Mouse (Mus musculus): ENCODE results near the gene Arl5c. TPM values are rescaled to one million over a fixed set of nuclear protein-coding genes. Genes with fewer than 3 reads are reported as not detected.

Arl5c gene
- polyA plus RNA-seq, 1 experiment from 2014 or later = 4.0 TPM

Small RNAs within 50 kb of the gene (microRNA-seq; reads per million reads assigned to microRNA genes)
- gene Gm22461 = not detected
- gene Gm27597 = not detected

Other genes starting within 250 kb of the Arl5c start
- 9.0 and 9.8 TPM in 2 replicates for gene Cwc25, start 229.6 kb downstream of the Arl5c start, polyA plus RNA-seq (2014; fragmentation: Nextera tagmentation; extraction: Ambion mirVana)
- gene 1700001P01Rik, start 220.3 kb downstream of the Arl5c start, polyA plus RNA-seq (2014; fragmentation: Nextera tagmentation; extraction: Ambion mirVana) = not detected in 2 replicates
- gene Rpl23, start 213.7 kb downstream of the Arl5c start, polyA plus RNA-seq (2014; fragmentation: Nextera tagmentation; extraction: Ambion mirVana) = 499 and 536 TPM in 2 replicates
- 26.5 and 28.1 TPM in 2 replicates for gene Lasp1, start 197.2 kb downstream of the Arl5c start, polyA plus RNA-seq (2014; fragmentation: Nextera tagmentation; extraction: Ambion mirVana)
- 4.2 and 5.5 TPM in 2 replicates for gene B230217C12Rik, start 155.4 kb downstream of the Arl5c start, polyA plus RNA-seq (2014; fragmentation: Nextera tagmentation; extraction: Ambion mirVana)
- 1.2 and 1.5 TPM in 2 replicates for gene Fbxo47, start 112.0 kb downstream of the Arl5c start, polyA plus RNA-seq (2014; fragmentation: Nextera tagmentation; extraction: Ambion mirVana)
- gene Plxdc1, start 9.7 kb downstream of the Arl5c start, polyA plus RNA-seq (2014; fragmentation: Nextera tagmentation; extraction: Ambion mirVana) = 0.43 and 0.66 TPM in 2 replicates
- 7.1 and 7.9 TPM in 2 replicates for gene Cacnb1, start 26.9 kb upstream of the Arl5c start, polyA plus RNA-seq (2014; fragmentation: Nextera tagmentation; extraction: Ambion mirVana)
- gene Rpl19, start 30.5 kb upstream of the Arl5c start, polyA plus RNA-seq (2014; fragmentation: Nextera tagmentation; extraction: Ambion mirVana) = 721 and 767 TPM in 2 replicates
- 0.59 and 0.78 TPM in 2 replicates for gene Stac2, start 57.3 kb upstream of the Arl5c start, polyA plus RNA-seq (2014; fragmentation: Nextera tagmentation; extraction: Ambion mirVana)
- gene Fbxl20, start 154.2 kb upstream of the Arl5c start, polyA plus RNA-seq (2014; fragmentation: Nextera tagmentation; extraction: Ambion mirVana) = 14.9 and 17.7 TPM in 2 replicates
- 40.2 TPM in 2 replicates for gene Med1, start 197.1 kb upstream of the Arl5c start, polyA plus RNA-seq (2014; fragmentation: Nextera tagmentation; extraction: Ambion mirVana)
- 9.8 and 9.9 TPM in 2 replicates for gene Cdk12, start 206.9 kb upstream of the Arl5c start, polyA plus RNA-seq (2014; fragmentation: Nextera tagmentation; extraction: Ambion mirVana)

Measured in heart, embryonic 14.5 days (tissue).